Mouse (Mus musculus): ENCODE measurements around the gene Cfdp1. TPM values are rescaled to one million over a fixed set of nuclear protein-coding genes. Genes with fewer than 3 reads are reported as not detected.

Cfdp1 gene
- total RNA-seq, 1 experiment, result 190 TPM

GRCm38 (mm10) chr8:111733581-111734243 lies 120.4 kb downstream of the Cfdp1 start:
- no peak for DNase-seq (ENCODE audit: low read depth, low spot score)
- in situ Hi-C loops (cut with MboI; ENCODE audit: low sequenced_read_pairs in 2 of 2, unreplicated experiment in 2 of 2), result no loop called here
- 0 out of 2 replicates have a peak overlapping the region, but pooled peaks have one; percentile 7 for H3K27ac ChIP-seq (ENCODE audit: insufficient read depth, low read depth, low read length, poor library complexity, severe bottlenecking)
- H3K9me3 ChIP-seq (ENCODE audit: control insufficient read depth, insufficient read depth, low read depth, low read length), result no peaks in the 10 kb centered on the region
- no peak overlapping the region for H3K9ac ChIP-seq (ENCODE audit: insufficient read depth, low read depth, low read length, poor library complexity, severe bottlenecking)
- TF ChIP-seq ZNF384 (IDR thresholded peaks at IDR 0.05; ENCODE audit: low read depth, low read length) (no peak), CHD2 (IDR thresholded peaks at IDR 0.05; ENCODE audit: low read depth, low read length) (peak; percentile 40; the same call in 1 of the 2 replicates)
- H3K4me3 ChIP-seq (ENCODE audit: insufficient read depth in 1 of 2, low read depth in 1 of 2, low read length in 2 of 2, poor library complexity in 1 of 2, severe bottlenecking in 1 of 2), result 0 out of 4 replicates have a peak overlapping the region, but pooled peaks of 1 of the 2 experiments have one; percentile 3
- H3K4me1 ChIP-seq (ENCODE audit: control insufficient read depth in 2 of 2, insufficient read depth in 2 of 2, low read length in 2 of 2, poor library complexity in 1 of 2), result peaks cover 10 to 39% of the 10 kb centered on the region in 2 experiments
- H3K36me3 ChIP-seq (ENCODE audit: control insufficient read depth, insufficient read depth, low read length, poor library complexity, severe bottlenecking), result peaks cover 4% of the 10 kb centered on the region; the same call in 1 of the 2 replicates

GRCm38 (mm10) chr8:111732406-111733085 lies 121.5 kb downstream of the Cfdp1 start:
- in situ Hi-C loops (cut with MboI; ENCODE audit: low sequenced_read_pairs in 2 of 2, unreplicated experiment in 2 of 2), result no loop called here
- peak overlapping the region; percentile 91 to 99 for H3K4me3 ChIP-seq (ENCODE audit: insufficient read depth in 1 of 2, low read depth in 1 of 2, low read length in 2 of 2, poor library complexity in 1 of 2, severe bottlenecking in 1 of 2)
- peaks cover 10 to 39% of the 10 kb centered on the region in 2 experiments for H3K4me1 ChIP-seq (ENCODE audit: control insufficient read depth in 2 of 2, insufficient read depth in 2 of 2, low read length in 2 of 2, poor library complexity in 1 of 2)
- no peak overlapping the region for H3K27ac ChIP-seq (ENCODE audit: insufficient read depth, low read depth, low read length, poor library complexity, severe bottlenecking)
- H3K36me3 ChIP-seq (ENCODE audit: control insufficient read depth, insufficient read depth, low read length, poor library complexity, severe bottlenecking), result peaks cover 6% of the 10 kb centered on the region; the same call in 1 of the 2 replicates
- TF ChIP-seq HCFC1 (IDR thresholded peaks at IDR 0.05; ENCODE audit: borderline replicate concordance, insufficient read depth, low read length) (no peak; the same call in 1 of the 2 replicates), MAFK (IDR thresholded peaks at IDR 0.05; ENCODE audit: insufficient read depth, low read depth, low read length) (no peak), ZC3H11A (IDR thresholded peaks at IDR 0.05; ENCODE audit: borderline replicate concordance, low read depth, low read length) (no peak), CHD2 (IDR thresholded peaks at IDR 0.05; ENCODE audit: low read depth, low read length) (no peak), ZNF384 (IDR thresholded peaks at IDR 0.05; ENCODE audit: low read depth, low read length) (no peak)
- DNase-seq (ENCODE audit: low read depth, low spot score), result no peak
- H3K9ac ChIP-seq (ENCODE audit: insufficient read depth, low read depth, low read length, poor library complexity, severe bottlenecking), result peak overlapping the region; percentile 52; the same call in 1 of the 2 replicates
- H3K9me3 ChIP-seq (ENCODE audit: control insufficient read depth, insufficient read depth, low read depth, low read length), result no peaks in the 10 kb centered on the region

- peaks cover 6% of the 10 kb centered on the region; the same call in 1 of the 2 replicates for H3K36me3 ChIP-seq (ENCODE audit: control insufficient read depth, insufficient read depth, low read length, poor library complexity, severe bottlenecking)
- no peak overlapping the region for H3K27ac ChIP-seq (ENCODE audit: insufficient read depth, low read depth, low read length, poor library complexity, severe bottlenecking)
- DNase-seq (ENCODE audit: low read depth, low spot score), result peak; percentile 74
- peak overlapping the region; percentile 91 to 99 for H3K4me3 ChIP-seq (ENCODE audit: insufficient read depth in 1 of 2, low read depth in 1 of 2, low read length in 2 of 2, poor library complexity in 1 of 2, severe bottlenecking in 1 of 2)
- H3K4me1 ChIP-seq (ENCODE audit: control insufficient read depth in 2 of 2, insufficient read depth in 2 of 2, low read length in 2 of 2, poor library complexity in 1 of 2), result peaks cover 10 to 39% of the 10 kb centered on the region in 2 experiments
- TF ChIP-seq HCFC1 (IDR thresholded peaks at IDR 0.05; ENCODE audit: borderline replicate concordance, insufficient read depth, low read length) (peak; percentile 24; the same call in 1 of the 2 replicates), ZNF384 (IDR thresholded peaks at IDR 0.05; ENCODE audit: low read depth, low read length) (no peak)
- H3K9ac ChIP-seq (ENCODE audit: insufficient read depth, low read depth, low read length, poor library complexity, severe bottlenecking), result peak overlapping the region; percentile 52; the same call in 1 of the 2 replicates
- in situ Hi-C loops (cut with MboI; ENCODE audit: low sequenced_read_pairs in 2 of 2, unreplicated experiment in 2 of 2), result no loop called here
- H3K9me3 ChIP-seq (ENCODE audit: control insufficient read depth, insufficient read depth, low read depth, low read length), result no peaks in the 10 kb centered on the region
These were observed 122.1 kb downstream of the Cfdp1 start for GRCm38 (mm10) chr8:111732004-111732403.

- no peak for TF ChIP-seq HCFC1 (IDR thresholded peaks at IDR 0.05; ENCODE audit: borderline replicate concordance, insufficient read depth, low read length)
- no peak for TF ChIP-seq ZC3H11A (IDR thresholded peaks at IDR 0.05; ENCODE audit: borderline replicate concordance, low read depth, low read length)
- TF ChIP-seq CHD2 (IDR thresholded peaks at IDR 0.05; ENCODE audit: low read depth, low read length), result no peak
- no peak for TF ChIP-seq MAFK (IDR thresholded peaks at IDR 0.05; ENCODE audit: insufficient read depth, low read depth, low read length)
- no peak for TF ChIP-seq ZNF384 (IDR thresholded peaks at IDR 0.05; ENCODE audit: low read depth, low read length)
- DNase-seq (ENCODE audit: low read depth, low spot score), result no peak
- Histone ChIP-seq H3K9me3 (ENCODE audit: control insufficient read depth, insufficient read depth, low read depth, low read length) (no peaks in the 10 kb centered on the region), H3K4me3 (ENCODE audit: insufficient read depth in 1 of 2, low read depth in 1 of 2, low read length in 2 of 2, poor library complexity in 1 of 2, severe bottlenecking in 1 of 2) (peak overlapping the region; percentile 91 to 99), H3K27ac (ENCODE audit: insufficient read depth, low read depth, low read length, poor library complexity, severe bottlenecking) (0 out of 2 replicates have a peak overlapping the region, but pooled peaks have one; percentile 9), H3K4me1 (ENCODE audit: control insufficient read depth in 2 of 2, insufficient read depth in 2 of 2, low read length in 2 of 2, poor library complexity in 1 of 2) (peaks cover 10 to 41% of the 10 kb centered on the region in 2 experiments), H3K36me3 (ENCODE audit: control insufficient read depth, insufficient read depth, low read length, poor library complexity, severe bottlenecking) (peaks cover 6% of the 10 kb centered on the region; the same call in 1 of the 2 replicates), H3K9ac (ENCODE audit: insufficient read depth, low read depth, low read length, poor library complexity, severe bottlenecking) (peak overlapping the region; percentile 92)
- in situ Hi-C loops (cut with MboI; ENCODE audit: low sequenced_read_pairs in 2 of 2, unreplicated experiment in 2 of 2), result no loop called here
These were observed 122.7 kb downstream of the Cfdp1 start for GRCm38 (mm10) chr8:111731231-111731977.
